Mouse (Mus musculus) stomach, postnatal 0 days (tissue): ENCODE data around the gene Gpr33.

ENCODE experiments used
- CTCF ChIP-seq: IDR thresholded peaks from 2 replicates; pipeline ENCODE4 v1.5.1; 2016; ENCODE audit warnings: antibody characterized with exemption, low read depth, mild to moderate bottlenecking, moderate library complexity
- EP300 ChIP-seq: optimal IDR thresholded peaks from 2 replicates; pipeline ENCODE3; 2016; ENCODE audit warnings: antibody characterized with exemption

DNA sequence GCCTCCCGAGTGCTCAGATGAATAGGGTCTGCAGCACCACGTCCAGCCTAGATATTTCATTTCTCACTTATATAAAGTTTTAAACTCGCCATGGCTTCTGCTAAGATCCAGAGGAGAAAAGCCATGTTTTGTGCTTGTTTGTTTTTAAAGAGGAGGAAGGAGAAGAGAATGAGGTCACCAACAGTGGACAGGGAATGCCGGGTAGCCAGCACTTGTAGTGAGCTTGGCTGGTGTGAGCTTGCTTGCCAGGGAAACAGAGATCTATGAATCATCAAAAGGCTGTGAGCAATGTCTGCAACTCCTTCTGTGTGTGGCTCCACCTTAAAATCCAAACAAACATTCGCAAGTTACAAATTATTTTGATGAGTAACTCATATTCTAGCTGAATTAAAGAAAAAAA lies 39.3 kb downstream of the Gpr33 start:
- no peak for TF ChIP-seq CTCF
- no peak for TF ChIP-seq EP300
